Mouse (Mus musculus) gastrocnemius, postnatal 25 days (tissue): Measurements from ENCODE around the gene Ncor1. TPM values are rescaled to one million over a fixed set of nuclear protein-coding genes. Genes with fewer than 3 reads are reported as not detected.
"Not testable (repeated sequence)": the region's sequence is repeated elsewhere in the genome, so short reads cannot be mapped to it uniquely, and the experiment has no call there.

Experiments
- DNase-seq: peaks from one replicate; pipeline ENCODE4 v3.0.0; 2022
- total RNA-seq, 2 experiments: library from RNA; stranded (reverse); gene quantifications; 1 replicate in 1 of 2; 2 replicates in 1 of 2; pipeline ENCODE4 v1.2.3; 2021

Ncor1 gene
- total RNA-seq, 2 experiments from 2014 or later: 114 to 115 TPM

DNA sequence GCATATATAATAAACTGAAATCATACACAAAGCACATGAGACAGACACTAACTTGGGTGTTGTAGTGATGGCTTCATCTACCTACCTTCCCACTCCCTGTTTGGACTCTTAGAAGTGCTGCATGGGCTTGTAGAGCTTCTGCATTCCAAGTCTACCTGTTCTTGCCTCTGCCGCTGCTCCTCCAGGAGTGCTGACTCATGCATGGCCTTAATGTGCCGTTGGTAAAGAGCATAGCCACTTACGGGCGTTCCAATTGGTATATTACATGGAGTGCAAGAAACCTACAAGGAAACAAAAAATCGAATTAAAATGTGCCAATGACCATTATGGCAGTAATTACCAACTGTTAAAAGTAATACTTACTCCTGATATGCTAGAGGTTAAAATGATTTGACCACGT lies 91.5 kb downstream of the Ncor1 start:
- DNase-seq: no peak

GRCm38 (mm10) chr11:62355216-62355615 lies 103.1 kb downstream of the Ncor1 start:
- no peak for DNase-seq

DNA sequence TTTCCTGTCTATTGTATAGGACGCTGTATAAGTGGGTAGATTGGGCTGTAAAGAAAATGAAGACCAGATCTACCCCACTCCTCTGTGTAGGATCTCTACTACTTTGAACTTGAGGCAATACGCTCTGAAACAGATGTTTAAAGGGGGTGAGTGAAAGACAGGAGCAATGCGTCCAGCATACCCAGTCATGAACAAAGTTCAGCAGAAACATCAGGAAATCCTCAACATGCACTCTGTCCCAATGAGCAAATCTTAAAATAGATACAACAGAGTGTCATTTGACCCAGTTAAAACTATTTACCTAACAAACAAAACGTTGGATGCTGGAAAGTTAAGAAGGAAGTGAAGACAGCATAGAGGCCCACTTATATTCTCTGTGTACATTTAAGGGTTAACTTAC lies 106.4 kb downstream of the Ncor1 start:
- no peak for DNase-seq

- no peak for DNase-seq
Measured at GRCm38 (mm10) chr11:62343002-62343401, 115.3 kb downstream of the Ncor1 start.

DNA sequence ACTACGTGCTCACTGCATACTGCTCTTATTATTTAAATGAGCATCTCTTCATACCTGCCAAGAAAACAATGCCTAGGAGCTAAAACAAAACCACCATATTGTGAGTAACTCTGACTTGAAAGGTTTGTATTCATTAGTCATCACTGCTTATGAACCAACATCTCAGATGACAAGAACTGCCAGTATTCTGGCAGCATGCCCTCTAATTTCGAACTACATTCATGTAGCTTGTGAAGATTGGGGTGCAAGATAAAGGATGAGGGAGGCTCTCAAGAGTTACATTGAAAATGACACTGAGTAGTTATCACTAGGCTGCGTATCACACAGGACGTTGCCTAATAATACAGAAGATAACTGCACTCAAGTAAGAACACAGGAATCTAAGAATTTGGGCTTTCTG lies 126.1 kb downstream of the Ncor1 start:
- DNase-seq: no peak

DNA sequence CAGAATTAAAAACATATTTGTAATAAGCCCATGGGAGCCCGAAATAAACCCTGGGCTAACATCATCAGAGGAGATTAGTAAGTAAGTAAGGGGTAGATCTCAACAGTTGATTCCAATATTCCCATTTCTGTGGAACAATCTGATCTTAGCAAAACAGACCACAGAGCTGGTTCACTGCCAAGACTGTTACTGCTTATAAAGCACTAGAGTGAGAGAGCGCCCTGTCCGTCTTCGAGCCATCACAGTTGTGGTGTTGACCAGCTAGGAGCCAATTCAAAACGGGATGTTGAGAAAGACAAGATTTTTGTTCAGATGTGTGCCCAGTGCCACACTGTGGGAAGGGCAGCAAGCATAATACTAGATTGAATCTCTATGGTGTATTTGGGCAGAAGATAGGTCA lies 127.2 kb downstream of the Ncor1 start:
- no peak for DNase-seq

- no peak for DNase-seq
Measured at GRCm38 (mm10) chr11:62323659-62324058, 134.7 kb downstream of the Ncor1 start.

- DNase-seq: no peak
Measured at GRCm38 (mm10) chr11:62320097-62320496, 138.2 kb downstream of the Ncor1 start.

DNA sequence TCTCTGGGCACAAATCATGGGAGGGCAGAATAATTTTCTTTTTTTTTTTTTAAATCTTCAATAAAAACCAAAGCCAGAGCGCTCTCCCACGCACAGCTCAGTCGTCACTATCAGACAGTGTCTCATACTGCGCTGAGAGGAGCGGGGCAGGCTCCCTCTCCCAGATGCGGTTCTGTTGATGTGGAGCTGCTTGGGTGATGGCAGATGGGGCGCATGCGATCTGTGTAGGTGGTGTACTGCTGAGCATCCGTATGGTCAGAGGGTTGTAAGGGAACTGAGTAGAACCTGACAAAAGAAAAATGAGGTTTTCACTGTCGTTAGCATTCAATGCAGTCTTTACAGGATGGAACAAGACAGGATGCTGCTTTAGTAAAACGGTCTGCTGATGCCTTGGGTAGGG lies 140.6 kb downstream of the Ncor1 start:
- no peak for DNase-seq

DNA sequence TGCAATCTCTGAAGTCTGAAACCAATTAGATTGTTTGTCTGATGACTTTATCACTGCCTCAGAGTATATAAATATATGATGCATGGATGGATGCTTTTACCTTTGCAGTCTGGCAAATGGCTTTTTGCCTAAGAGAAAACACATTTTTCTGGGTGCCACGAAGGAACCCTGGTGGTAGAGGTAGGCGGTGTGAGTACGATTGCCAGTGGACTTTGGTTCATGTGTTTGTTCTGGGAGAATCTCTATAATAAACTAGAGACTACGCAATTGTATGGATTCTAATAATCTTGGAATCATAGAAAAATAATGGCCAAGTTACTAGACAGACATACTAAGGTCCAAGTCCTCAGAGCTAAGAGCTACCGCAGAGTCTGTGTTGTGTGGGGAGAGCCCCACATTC lies 143.4 kb downstream of the Ncor1 start:
- no peak for DNase-seq

DNA sequence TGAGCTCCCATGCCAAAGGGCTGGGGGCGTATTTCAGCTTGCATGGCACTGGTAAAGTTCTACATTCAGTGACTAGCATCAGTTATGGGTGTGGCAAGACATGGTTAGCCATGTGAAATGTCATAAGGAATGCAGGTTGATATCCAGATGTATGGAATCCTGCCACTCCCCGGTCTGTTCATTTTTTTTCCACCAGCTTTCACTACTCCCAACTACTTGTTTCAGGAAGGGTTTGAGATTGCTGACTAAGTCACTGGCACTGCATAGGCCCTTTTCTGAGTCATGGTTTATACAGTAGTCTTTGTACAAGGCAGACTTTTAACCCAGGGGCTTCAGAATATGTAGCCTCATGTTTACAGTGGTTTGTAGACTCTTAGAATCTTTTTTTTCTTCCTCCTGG lies 149.0 kb downstream of the Ncor1 start:
- no peak for DNase-seq

DNA sequence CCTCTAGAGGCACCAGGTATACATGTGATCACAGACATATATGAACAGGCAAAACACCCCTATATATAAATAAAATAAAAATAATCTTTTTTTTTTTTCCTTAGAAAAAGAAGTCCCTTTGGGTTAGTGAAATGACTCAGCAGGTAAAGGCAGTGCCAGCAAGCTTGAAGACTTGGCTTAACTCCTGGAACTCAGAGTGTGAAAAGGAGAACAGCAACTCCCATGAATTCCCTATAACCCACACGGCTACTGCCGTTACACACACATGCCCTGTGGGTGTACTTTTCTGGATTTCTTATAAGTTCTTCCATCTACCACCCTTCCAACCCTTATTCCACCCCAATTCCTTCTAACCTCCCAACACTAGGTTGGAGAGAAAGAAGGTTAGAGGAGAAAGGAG lies 152.5 kb downstream of the Ncor1 start:
- no peak for DNase-seq

- no peak for DNase-seq
Measured at GRCm38 (mm10) chr11:62298883-62299282, 159.5 kb downstream of the Ncor1 start.

- no peak for DNase-seq
Measured at GRCm38 (mm10) chr11:62294121-62294520, 164.2 kb downstream of the Ncor1 start.

GRCm38 (mm10) chr11:62287700-62288099 lies 170.6 kb downstream of the Ncor1 start:
- DNase-seq: no peak

GRCm38 (mm10) chr11:62285020-62285419 lies 173.3 kb downstream of the Ncor1 start:
- DNase-seq: no peak

GRCm38 (mm10) chr11:62284020-62284419 lies 174.3 kb downstream of the Ncor1 start:
- not testable (repeated sequence) for DNase-seq

- DNase-seq: peak; percentile 80
Measured at GRCm38 (mm10) chr11:62281601-62281997, 176.7 kb downstream of the Ncor1 start.

DNA sequence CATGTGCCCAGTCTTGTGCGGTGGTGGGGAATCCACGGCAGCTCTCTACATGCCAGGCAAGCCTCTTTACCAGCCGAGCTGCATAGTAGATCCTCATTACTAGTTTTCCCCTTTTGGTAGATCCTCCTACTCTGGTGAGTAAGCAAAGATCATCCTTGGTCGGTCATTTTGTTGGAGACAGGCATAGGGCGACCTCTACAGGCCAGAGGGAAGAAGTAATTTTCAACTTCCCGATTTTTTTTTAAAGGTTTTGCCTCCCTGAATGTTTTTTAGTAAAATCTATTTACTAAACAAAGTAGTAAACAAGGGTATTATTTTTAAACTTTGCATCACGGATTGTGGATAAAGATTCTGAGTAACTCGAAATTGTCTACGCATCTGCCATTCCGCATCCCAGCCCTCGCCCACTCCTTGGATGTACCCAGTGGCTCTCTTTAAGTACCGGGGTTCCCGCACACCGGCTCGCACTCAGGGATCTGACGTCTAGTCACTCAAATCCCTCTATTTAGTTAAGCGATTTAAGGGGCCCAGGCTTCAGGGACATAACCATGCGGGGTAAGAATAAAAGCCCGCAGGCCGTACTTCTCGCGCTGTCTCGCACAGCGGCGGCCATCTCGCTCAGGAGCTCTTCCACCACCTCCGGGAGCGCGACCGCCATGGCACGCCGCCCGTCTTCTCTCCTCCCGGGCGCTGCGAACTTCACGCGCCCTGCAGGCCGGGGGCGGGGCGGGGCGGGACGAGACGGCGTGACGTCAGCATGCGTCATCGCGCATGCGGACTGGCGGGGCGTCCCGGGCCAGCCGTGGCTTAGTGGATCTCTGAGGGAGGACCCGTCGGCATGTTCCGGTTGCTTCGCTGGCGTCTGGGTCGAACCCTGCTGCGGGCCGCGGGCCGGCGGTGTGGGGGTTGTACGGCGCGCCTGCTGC lies 177.4 kb downstream of the Ncor1 start, which contains the start of the genes Zswim7 and Ttc19:
Gene Zswim7 (minus strand): TSS at position 701 of the 926 bp plus-strand sequence.
Gene Ttc19 (plus strand): TSS at position 799 of the 926 bp plus-strand sequence.
- peak; percentile 93 for DNase-seq

GRCm38 (mm10) chr11:62278027-62278426 lies 180.3 kb downstream of the Ncor1 start:
- no peak for DNase-seq

- DNase-seq: no peak
Measured at GRCm38 (mm10) chr11:62277086-62277485, 181.3 kb downstream of the Ncor1 start.

GRCm38 (mm10) chr11:62270851-62271250 lies 187.5 kb downstream of the Ncor1 start:
- DNase-seq: no peak

DNA sequence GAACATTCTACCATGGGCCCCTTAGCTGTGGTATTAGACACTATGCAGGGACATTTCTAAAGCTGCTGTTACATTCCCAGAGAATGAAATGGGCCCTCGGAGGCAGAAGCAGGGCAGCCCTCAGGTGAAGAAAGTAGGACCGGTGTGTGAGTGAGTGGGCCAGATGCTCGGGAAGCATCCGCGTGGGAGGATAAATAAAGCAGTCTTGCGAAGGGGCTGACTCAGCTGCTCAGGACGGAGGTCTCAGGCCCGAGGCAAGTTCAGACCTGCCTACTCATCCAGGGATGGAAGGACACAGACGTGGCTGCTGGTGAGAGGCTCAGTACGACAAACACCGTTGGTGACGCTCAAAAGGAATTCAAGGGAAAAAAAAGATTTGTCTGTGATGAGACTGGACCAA lies 189.2 kb downstream of the Ncor1 start:
- DNase-seq: no peak

GRCm38 (mm10) chr11:62268381-62268780 lies 190.0 kb downstream of the Ncor1 start:
- no peak for DNase-seq
